Mouse (Mus musculus): Measurements from ENCODE around the gene Sox5. TPM values are rescaled to one million over a fixed set of nuclear protein-coding genes. Genes with fewer than 3 reads are reported as not detected.

Sox5 gene
- polyA plus RNA-seq, 1 experiment from 2014 or later, result 17.2 TPM

GRCm38 (mm10) chr6:144307551-144308149 lies 474.1 kb downstream of the Sox5 start:
- Histone ChIP-seq H3K36me3 (ENCODE audit: control insufficient read depth, insufficient read depth, low read length) (no peaks in the 10 kb centered on the region), H3K4me1 (replicated peaks; ENCODE audit: control insufficient read depth, insufficient read depth, low read length) (no peaks in the 10 kb centered on the region), H3K9me3 (ENCODE audit: control insufficient read depth, low read length) (0 out of 2 replicates have a peak, but pooled peaks cover under 1% of the 10 kb centered on the region), H3K27me3 (replicated peaks; ENCODE audit: control insufficient read depth, insufficient read depth, low read length) (no peaks in the 10 kb centered on the region), H3K4me2 (ENCODE audit: low read length) (no peak overlapping the region), H3K4me3 (ENCODE audit: low read depth, low read length) (no peak overlapping the region), H3K27ac (ENCODE audit: low read depth) (no peak overlapping the region), H3K9ac (ENCODE audit: low read length) (no peak overlapping the region)
- no peak for ATAC-seq (replicated peaks; ENCODE audit: low FRiP score, low TSS enrichment, low read depth)
- DNase-seq (ENCODE audit: low spot score), result no peak
- 94% methylated on average over 12 of the region's 12 CpGs for WGBS

GRCm38 (mm10) chr6:144302823-144303222 lies 479.0 kb downstream of the Sox5 start:
- Histone ChIP-seq H3K4me1 (replicated peaks; ENCODE audit: control insufficient read depth, insufficient read depth, low read length) (peaks cover 11% of the 10 kb centered on the region; the same call in 1 of the 2 replicates), H3K4me3 (ENCODE audit: low read depth, low read length) (no peak overlapping the region), H3K9ac (ENCODE audit: low read length) (no peak overlapping the region), H3K27ac (ENCODE audit: low read depth) (no peak overlapping the region), H3K36me3 (ENCODE audit: control insufficient read depth, insufficient read depth, low read length) (no peaks in the 10 kb centered on the region), H3K9me3 (ENCODE audit: control insufficient read depth, low read length) (0 out of 2 replicates have a peak, but pooled peaks cover 3% of the 10 kb centered on the region), H3K27me3 (replicated peaks; ENCODE audit: control insufficient read depth, insufficient read depth, low read length) (no peaks in the 10 kb centered on the region), H3K4me2 (ENCODE audit: low read length) (no peak overlapping the region)
- ATAC-seq (replicated peaks; ENCODE audit: low FRiP score, low TSS enrichment, low read depth) (no peak), DNase-seq (ENCODE audit: low spot score) (no peak)
- WGBS, result 69% methylated on average over 6 of the region's 6 CpGs

DNA sequence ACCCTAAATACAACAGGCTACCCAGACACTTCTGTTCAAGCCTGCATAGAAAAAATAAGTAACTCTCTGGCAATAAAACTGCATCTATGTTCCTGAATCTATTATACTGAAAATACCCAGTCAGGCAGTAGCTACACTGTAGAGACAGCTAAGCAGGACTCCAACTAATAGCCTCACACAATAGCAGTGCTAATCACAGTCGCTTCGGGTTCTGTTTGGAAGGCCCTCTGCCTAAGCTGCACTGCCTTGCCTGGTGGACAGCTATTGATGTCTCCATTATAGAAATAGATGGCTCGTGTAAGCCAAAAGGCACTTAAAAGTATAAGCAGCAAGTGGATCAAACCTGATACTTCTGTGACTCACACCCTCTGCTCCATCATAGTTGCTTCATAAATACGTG lies 480.7 kb downstream of the Sox5 start:
- ATAC-seq (replicated peaks; ENCODE audit: low FRiP score, low TSS enrichment, low read depth) (no peak), DNase-seq (ENCODE audit: low spot score) (no peak)
- Histone ChIP-seq H3K4me3 (ENCODE audit: low read depth, low read length) (no peak overlapping the region), H3K9ac (ENCODE audit: low read length) (no peak overlapping the region), H3K27me3 (replicated peaks; ENCODE audit: control insufficient read depth, insufficient read depth, low read length) (no peaks in the 10 kb centered on the region), H3K4me2 (ENCODE audit: low read length) (no peak overlapping the region), H3K4me1 (replicated peaks; ENCODE audit: control insufficient read depth, insufficient read depth, low read length) (peaks cover 11% of the 10 kb centered on the region; the same call in 1 of the 2 replicates), H3K27ac (ENCODE audit: low read depth) (no peak overlapping the region), H3K9me3 (ENCODE audit: control insufficient read depth, low read length) (0 out of 2 replicates have a peak, but pooled peaks cover 3% of the 10 kb centered on the region), H3K36me3 (ENCODE audit: control insufficient read depth, insufficient read depth, low read length) (no peaks in the 10 kb centered on the region)
- 60% methylated on average over 4 of the region's 4 CpGs for WGBS

DNA sequence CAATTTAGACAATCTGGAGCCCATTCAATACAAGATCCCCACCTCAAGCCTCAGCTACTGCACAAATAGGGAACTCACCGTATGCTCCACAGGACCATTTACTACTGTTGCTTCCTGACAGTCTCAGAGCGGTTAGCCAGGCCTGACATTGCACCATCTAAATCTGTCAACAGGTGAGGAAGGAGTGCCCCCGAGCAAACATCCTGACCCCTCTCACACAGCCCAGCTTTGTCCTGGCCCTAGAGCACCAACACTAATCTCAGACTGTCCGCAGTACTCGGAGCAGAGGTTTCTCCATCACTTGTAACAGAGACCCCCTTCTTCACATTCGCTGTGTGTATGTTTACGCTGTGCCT lies 482.3 kb downstream of the Sox5 start:
- DNase-seq (ENCODE audit: low spot score), result no peak
- Histone ChIP-seq H3K9ac (ENCODE audit: low read length) (no peak overlapping the region), H3K4me3 (ENCODE audit: low read depth, low read length) (no peak overlapping the region), H3K9me3 (ENCODE audit: control insufficient read depth, low read length) (peaks cover 8% of the 10 kb centered on the region), H3K27me3 (replicated peaks; ENCODE audit: control insufficient read depth, insufficient read depth, low read length) (no peaks in the 10 kb centered on the region), H3K36me3 (ENCODE audit: control insufficient read depth, insufficient read depth, low read length) (no peaks in the 10 kb centered on the region), H3K4me2 (ENCODE audit: low read length) (no peak overlapping the region), H3K4me1 (replicated peaks; ENCODE audit: control insufficient read depth, insufficient read depth, low read length) (peaks cover 11% of the 10 kb centered on the region; the same call in 1 of the 2 replicates), H3K27ac (ENCODE audit: low read depth) (no peak overlapping the region)
- ATAC-seq (replicated peaks; ENCODE audit: low FRiP score, low TSS enrichment, low read depth), result no peak
- 28% methylated on average over 7 of the region's 7 CpGs for WGBS

DNA sequence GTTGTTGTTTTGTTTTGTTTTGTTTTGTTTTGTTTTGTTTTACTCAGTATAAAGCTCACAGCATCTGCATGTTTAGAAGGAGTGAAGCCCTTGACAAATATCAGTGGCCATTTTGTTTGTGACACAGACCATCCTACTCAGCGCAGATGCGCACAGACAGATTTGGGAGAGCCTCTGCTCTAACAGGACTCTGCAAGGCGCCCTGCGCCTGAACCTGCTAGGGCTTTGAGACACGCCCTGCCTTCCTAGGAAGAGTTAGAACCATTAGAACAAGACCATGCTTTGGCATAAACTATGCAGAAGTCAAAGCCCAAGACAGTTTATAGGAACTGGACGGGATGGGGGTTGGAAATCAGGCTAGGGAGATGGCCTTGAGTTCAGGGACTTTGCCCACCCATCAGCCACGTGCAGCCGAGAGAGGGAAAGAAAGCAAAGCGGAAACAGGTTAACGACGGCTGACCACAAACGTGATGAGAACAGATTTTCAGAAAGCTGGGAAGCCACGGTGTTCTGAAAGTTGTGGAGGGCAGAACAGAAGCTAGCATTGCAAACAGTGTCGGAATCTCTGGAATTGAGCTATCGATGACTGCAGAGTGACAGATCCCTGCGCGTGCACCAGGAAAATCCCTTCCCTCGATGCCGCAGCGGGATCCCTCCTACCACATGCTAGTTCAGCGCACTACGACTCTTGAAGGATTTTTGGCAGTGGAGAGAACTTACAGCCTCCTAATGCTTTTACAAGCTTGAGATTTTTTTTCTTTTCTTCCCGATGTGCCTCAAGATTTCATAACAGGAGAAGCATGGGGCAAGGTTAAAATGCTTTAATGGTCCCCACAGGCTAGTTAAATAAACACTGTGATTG lies 482.9 kb downstream of the Sox5 start:
- WGBS, result 46% methylated on average over 23 of the region's 23 CpGs
- no peaks in the 10 kb centered on the region for H3K36me3 ChIP-seq (ENCODE audit: control insufficient read depth, insufficient read depth, low read length)
- DNase-seq (ENCODE audit: low spot score) (no peak), ATAC-seq (replicated peaks; ENCODE audit: low FRiP score, low TSS enrichment, low read depth) (no peak)
- no peaks in the 10 kb centered on the region for H3K27me3 ChIP-seq (replicated peaks; ENCODE audit: control insufficient read depth, insufficient read depth, low read length)
- H3K27ac ChIP-seq (ENCODE audit: low read depth), result no peak overlapping the region
- no peak overlapping the region for H3K9ac ChIP-seq (ENCODE audit: low read length)
- no peak overlapping the region for H3K4me3 ChIP-seq (ENCODE audit: low read depth, low read length)
- H3K4me2 ChIP-seq (ENCODE audit: low read length), result no peak overlapping the region
- peaks cover 11% of the 10 kb centered on the region; the same call in 1 of the 2 replicates for H3K4me1 ChIP-seq (replicated peaks; ENCODE audit: control insufficient read depth, insufficient read depth, low read length)
- peaks cover 8% of the 10 kb centered on the region for H3K9me3 ChIP-seq (ENCODE audit: control insufficient read depth, low read length)

- Histone ChIP-seq H3K4me3 (ENCODE audit: low read depth, low read length) (no peak overlapping the region), H3K9me3 (ENCODE audit: control insufficient read depth, low read length) (peaks cover 8% of the 10 kb centered on the region), H3K27me3 (replicated peaks; ENCODE audit: control insufficient read depth, insufficient read depth, low read length) (no peaks in the 10 kb centered on the region), H3K9ac (ENCODE audit: low read length) (no peak overlapping the region), H3K4me1 (replicated peaks; ENCODE audit: control insufficient read depth, insufficient read depth, low read length) (peaks cover 11% of the 10 kb centered on the region; the same call in 1 of the 2 replicates), H3K36me3 (ENCODE audit: control insufficient read depth, insufficient read depth, low read length) (no peaks in the 10 kb centered on the region), H3K4me2 (ENCODE audit: low read length) (no peak overlapping the region), H3K27ac (ENCODE audit: low read depth) (no peak overlapping the region)
- ATAC-seq (replicated peaks; ENCODE audit: low FRiP score, low TSS enrichment, low read depth) (no peak), DNase-seq (ENCODE audit: low spot score) (no peak)
- 87% methylated on average over 5 of the region's 5 CpGs for WGBS
Observed at GRCm38 (mm10) chr6:144297846-144298245, 483.9 kb downstream of the Sox5 start.

DNA sequence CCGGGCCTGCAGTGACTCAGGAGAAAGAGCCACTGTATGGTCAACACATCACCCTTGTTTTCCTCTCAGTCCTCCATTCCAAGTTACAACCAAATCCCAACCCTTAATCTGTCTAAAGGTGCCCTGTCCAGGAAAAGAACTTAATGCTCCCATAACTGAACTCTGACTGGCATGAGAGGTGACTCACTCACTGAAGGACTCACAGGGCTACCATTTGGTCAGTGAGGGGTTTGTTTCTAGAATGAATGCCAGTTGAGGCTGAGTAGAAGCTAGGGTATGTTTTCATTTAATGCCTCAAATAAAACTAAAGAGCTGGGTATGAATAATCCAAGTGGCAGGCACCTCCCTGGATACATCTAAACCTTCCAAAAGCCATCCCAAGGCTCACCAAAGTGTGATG lies 484.6 kb downstream of the Sox5 start:
- Histone ChIP-seq H3K4me3 (ENCODE audit: low read depth, low read length) (no peak overlapping the region), H3K9ac (ENCODE audit: low read length) (no peak overlapping the region), H3K9me3 (ENCODE audit: control insufficient read depth, low read length) (peaks cover 5% of the 10 kb centered on the region), H3K27me3 (replicated peaks; ENCODE audit: control insufficient read depth, insufficient read depth, low read length) (no peaks in the 10 kb centered on the region), H3K27ac (ENCODE audit: low read depth) (no peak overlapping the region), H3K4me1 (replicated peaks; ENCODE audit: control insufficient read depth, insufficient read depth, low read length) (peaks cover 11% of the 10 kb centered on the region; the same call in 1 of the 2 replicates), H3K36me3 (ENCODE audit: control insufficient read depth, insufficient read depth, low read length) (no peaks in the 10 kb centered on the region), H3K4me2 (ENCODE audit: low read length) (no peak overlapping the region)
- WGBS, result 95% methylated on average over 1 of the region's 1 CpGs
- ATAC-seq (replicated peaks; ENCODE audit: low FRiP score, low TSS enrichment, low read depth) (no peak), DNase-seq (ENCODE audit: low spot score) (no peak)

GRCm38 (mm10) chr6:144291526-144291925 lies 490.3 kb downstream of the Sox5 start:
- Histone ChIP-seq H3K9ac (ENCODE audit: low read length) (no peak overlapping the region), H3K27ac (ENCODE audit: low read depth) (no peak overlapping the region), H3K9me3 (ENCODE audit: control insufficient read depth, low read length) (peaks cover 5% of the 10 kb centered on the region), H3K4me3 (ENCODE audit: low read depth, low read length) (no peak overlapping the region), H3K4me1 (replicated peaks; ENCODE audit: control insufficient read depth, insufficient read depth, low read length) (no peaks in the 10 kb centered on the region), H3K27me3 (replicated peaks; ENCODE audit: control insufficient read depth, insufficient read depth, low read length) (no peaks in the 10 kb centered on the region), H3K36me3 (ENCODE audit: control insufficient read depth, insufficient read depth, low read length) (no peaks in the 10 kb centered on the region), H3K4me2 (ENCODE audit: low read length) (no peak overlapping the region)
- WGBS, result 85% methylated on average over 4 of the region's 4 CpGs
- no peak for ATAC-seq (replicated peaks; ENCODE audit: low FRiP score, low TSS enrichment, low read depth)
- DNase-seq (ENCODE audit: low spot score), result peak; percentile 24

Data from intestine, embryonic 14.5 days (tissue).